Mouse (Mus musculus) embryonic facial prominence, embryonic 11.5 days (tissue): ENCODE data around the gene Acnat2. TPM values are rescaled to one million over a fixed set of nuclear protein-coding genes. Genes with fewer than 3 reads are reported as not detected.
A peak's percentile ranks its signal among the peaks of the same experiment; 100 is the strongest.
"Not testable (repeated sequence)": the region's sequence is repeated elsewhere in the genome, so short reads cannot be mapped to it uniquely, and the experiment has no call there.

Experiments used
- ATAC-seq: fragments of 200-750 bp; cut with Nextera tagmentation; replicated peaks from 2 replicates; pipeline ENCODE4 v1.8.0; 2017; ENCODE audit warnings: low read depth; ENCODE audit not compliant: insufficient number of reproducible peaks, low FRiP score, low TSS enrichment
- DNase-seq: peaks from one replicate; pipeline ENCODE4 v3.0.0-alpha.2; 2015; ENCODE audit warnings: low spot score
- H3K27ac ChIP-seq: fragments of 300-500 bp; sonication (generic); replicated peaks from 2 replicates; pipeline ENCODE4 v1.5.1; 2014; ENCODE audit warnings: mild to moderate bottlenecking, low read depth, low read length, control low read depth
- H3K27me3 ChIP-seq: fragments of 300-500 bp; sonication (generic); 2 replicates; pipeline ENCODE4 v1.6.1; 2014; ENCODE audit warnings: mild to moderate bottlenecking, low read length, moderate library complexity, mixed read lengths; ENCODE audit not compliant: control insufficient read depth, insufficient read depth
- H3K36me3 ChIP-seq: fragments of 300-500 bp; sonication (generic); replicated peaks from 2 replicates; pipeline ENCODE4 v1.6.1; 2014; ENCODE audit warnings: low read depth, mild to moderate bottlenecking, low read length, moderate library complexity, mixed read lengths; ENCODE audit not compliant: control insufficient read depth, insufficient read depth
- H3K4me1 ChIP-seq: fragments of 300-500 bp; sonication (generic); 2 replicates; pipeline ENCODE4 v1.6.1; 2014; ENCODE audit warnings: low read length, mixed read lengths; ENCODE audit not compliant: control insufficient read depth, insufficient read depth
- H3K4me2 ChIP-seq: fragments of 300-500 bp; sonication (generic); 2 replicates; pipeline ENCODE4 v1.6.1; 2014; ENCODE audit warnings: low read depth, mild to moderate bottlenecking, control low read depth, low read length, moderate library complexity
- H3K4me3 ChIP-seq: fragments of 300-500 bp; sonication (generic); 2 replicates; pipeline ENCODE4 v1.5.1; 2014; ENCODE audit warnings: low read depth, low read length, control low read depth
- H3K9ac ChIP-seq: fragments of 300-500 bp; sonication (generic); replicated peaks from 2 replicates; pipeline ENCODE4 v1.6.1; 2014; ENCODE audit warnings: mild to moderate bottlenecking, control low read depth, low read length
- H3K9me3 ChIP-seq: fragments of 300-500 bp; sonication (generic); replicated peaks from 2 replicates; pipeline ENCODE4 v1.6.1; 2016; ENCODE audit warnings: mild to moderate bottlenecking, low read length, inconsistent platforms, mixed read lengths; ENCODE audit not compliant: control insufficient read depth
- WGBS: fragments of 180-500 bp; shearing (Covaris S2); extraction: QIAGEN DNeasy Blood & Tissue Kit; methylation state at CpG from one replicate; pipeline ENCODE4 v1.1.7; 2014; 5-methylcytosine and 5-hydroxymethylcytosine counted together
- polyA plus RNA-seq: library from polyadenylated mRNA; unstranded; fragments of >200 nt; fragmentation: Nextera tagmentation; extraction: Ambion mirVana; gene quantifications from 2 replicates; pipeline ENCODE4 v1.2.1, GENCODE M21; 2014

The Acnat2 gene
- polyA plus RNA-seq = not detected in 2 replicates

- WGBS = 84% methylated on average over 5 of the region's 5 CpGs
- not testable (repeated sequence) for H3K4me1 ChIP-seq, H3K4me2 ChIP-seq, H3K27me3 ChIP-seq, H3K9ac ChIP-seq, H3K9me3 ChIP-seq, DNase-seq, ATAC-seq, H3K27ac ChIP-seq, H3K4me3 ChIP-seq, H3K36me3 ChIP-seq
Measured at GRCm38 (mm10) chr4:49407957-49408356, at the start of gene Acnat2. Gene Acnat2, minus strand, starts transcription at chr4:49408151.

- Histone ChIP-seq H3K4me3 (no peak overlapping the region), H3K27ac (no peak overlapping the region), H3K27me3 (no peaks in the 10 kb centered on the region), H3K4me2 (no peak overlapping the region), H3K4me1 (no peaks in the 10 kb centered on the region), H3K9ac (no peak overlapping the region), H3K36me3 (no peaks in the 10 kb centered on the region), H3K9me3 (no peaks in the 10 kb centered on the region)
- no peak for ATAC-seq
- DNase-seq = peak; percentile 4
- WGBS = 62% methylated on average over 2 of the region's 2 CpGs
Measured at GRCm38 (mm10) chr4:49456171-49456570, 48.2 kb upstream of the Acnat2 start.

- no peak overlapping the region for H3K4me2 ChIP-seq
- no peak overlapping the region for H3K9ac ChIP-seq
- ATAC-seq = no peak
- 69% methylated on average over 1 of the region's 1 CpGs for WGBS
- H3K27ac ChIP-seq = no peak overlapping the region
- no peak overlapping the region for H3K4me3 ChIP-seq
- H3K4me1 ChIP-seq = no peaks in the 10 kb centered on the region
- no peak for DNase-seq
- no peaks in the 10 kb centered on the region for H3K9me3 ChIP-seq
- H3K27me3 ChIP-seq = no peaks in the 10 kb centered on the region
- no peaks in the 10 kb centered on the region for H3K36me3 ChIP-seq
Measured at GRCm38 (mm10) chr4:49451848-49452551, 44.0 kb upstream of the Acnat2 start.

- H3K27ac ChIP-seq, H3K9ac ChIP-seq, H3K27me3 ChIP-seq, H3K36me3 ChIP-seq, H3K4me2 ChIP-seq, H3K4me1 ChIP-seq, H3K4me3 ChIP-seq, DNase-seq, ATAC-seq, H3K9me3 ChIP-seq: not testable (repeated sequence)
- WGBS = no CpG with 5 or more reads among the region's 1 CpGs
Measured at GRCm38 (mm10) chr4:49451133-49451847, 43.3 kb upstream of the Acnat2 start.

- H3K9me3 ChIP-seq, DNase-seq, H3K4me2 ChIP-seq, ATAC-seq, H3K9ac ChIP-seq, H3K36me3 ChIP-seq, H3K4me1 ChIP-seq, H3K27me3 ChIP-seq, H3K4me3 ChIP-seq, H3K27ac ChIP-seq: not testable (repeated sequence)
- WGBS = 92% methylated on average over 3 of the region's 3 CpGs
Measured at GRCm38 (mm10) chr4:49436968-49437367, 29.0 kb upstream of the Acnat2 start.

GRCm38 (mm10) chr4:49410151-49410550 is 2.2 kb upstream of the Acnat2 start:
- not testable (repeated sequence) for ATAC-seq, H3K9ac ChIP-seq, DNase-seq, H3K36me3 ChIP-seq, H3K9me3 ChIP-seq, H3K27me3 ChIP-seq, H3K4me2 ChIP-seq, H3K4me3 ChIP-seq, H3K27ac ChIP-seq, H3K4me1 ChIP-seq
- WGBS = 82% methylated on average over 2 of the region's 2 CpGs

GRCm38 (mm10) chr4:49386873-49387272 is 21.1 kb downstream of the Acnat2 start:
- 49% methylated on average over 2 of the region's 2 CpGs for WGBS
- H3K27me3 ChIP-seq = no peaks in the 10 kb centered on the region
- no peak for ATAC-seq
- H3K36me3 ChIP-seq = no peaks in the 10 kb centered on the region
- no peak for DNase-seq
- H3K4me1 ChIP-seq = no peaks in the 10 kb centered on the region
- H3K9ac ChIP-seq = no peak overlapping the region
- no peaks in the 10 kb centered on the region for H3K9me3 ChIP-seq
- no peak overlapping the region for H3K4me3 ChIP-seq
- no peak overlapping the region for H3K4me2 ChIP-seq
- H3K27ac ChIP-seq = no peak overlapping the region

- not testable (repeated sequence) for H3K27ac ChIP-seq, H3K4me1 ChIP-seq, H3K9me3 ChIP-seq, H3K36me3 ChIP-seq, H3K27me3 ChIP-seq, H3K4me3 ChIP-seq, H3K4me2 ChIP-seq, H3K9ac ChIP-seq, DNase-seq, ATAC-seq
- 85% methylated on average over 2 of the region's 2 CpGs for WGBS
Measured at GRCm38 (mm10) chr4:49383576-49384318, 24.2 kb downstream of the Acnat2 start.
